Mouse (Mus musculus) small intestine, adult 2 months (tissue): Measurements from ENCODE around the gene Pdik1l. TPM values are rescaled to one million over a fixed set of nuclear protein-coding genes. Genes with fewer than 3 reads are reported as not detected.

Experiments used
- H3K27ac ChIP-seq: fragments of 200-500 bp; 2 replicates; pipeline ENCODE4 v1.5.1; 2012; ENCODE audit warnings: low read depth, low read length, control low read depth, inconsistent platforms; ENCODE audit not compliant: insufficient read depth
- H3K27me3 ChIP-seq: fragments of 200-500 bp; 2 replicates; pipeline ENCODE4 v1.6.1; 2012; ENCODE audit warnings: mild to moderate bottlenecking, moderate library complexity, low read length, inconsistent platforms; ENCODE audit not compliant: control insufficient read depth, insufficient read depth
- H3K36me3 ChIP-seq: fragments of 200-500 bp; 2 replicates; pipeline ENCODE4 v1.6.1; 2012; ENCODE audit warnings: mild to moderate bottlenecking, low read length, control low read depth, inconsistent platforms; ENCODE audit not compliant: control insufficient read depth, insufficient read depth
- H3K4me1 ChIP-seq: fragments of 200-500 bp; 2 replicates; pipeline ENCODE4 v1.6.1; 2012; ENCODE audit warnings: low read length, inconsistent platforms, mixed read lengths; ENCODE audit not compliant: control insufficient read depth, insufficient read depth, insufficient read length
- H3K4me3 ChIP-seq: fragments of 200-500 bp; 2 replicates; pipeline ENCODE4 v1.5.1; 2012; ENCODE audit warnings: low read depth, mild to moderate bottlenecking, control low read depth, inconsistent platforms, low read length, moderate library complexity
- CTCF ChIP-seq: fragments of 200-500 bp; IDR thresholded peaks from 2 replicates; pipeline ENCODE4 v1.5.1; 2012; ENCODE audit warnings: low read depth, mild to moderate bottlenecking, control low read depth, inconsistent platforms, low read length, moderate library complexity, mixed read lengths; ENCODE audit not compliant: insufficient replicate concordance, insufficient read length; ENCODE audit errors: extremely low read depth
- POLR2A ChIP-seq: fragments of 200-500 bp; IDR thresholded peaks from 2 replicates; pipeline ENCODE4 v1.6.1; 2012; ENCODE audit warnings: low read depth, mild to moderate bottlenecking, control low read depth, inconsistent platforms, low read length, moderate library complexity
- WGBS: fragments of 180-500 bp; shearing (Covaris S2); methylation state at CpG from one replicate; pipeline ENCODE4 v1.1.7; 2018; 5-methylcytosine and 5-hydroxymethylcytosine counted together
- polyA plus RNA-seq: library from polyadenylated mRNA; depleted of rRNA; stranded (reverse); fragments of >200 nt; gene quantifications from 2 replicates; pipeline ENCODE4 v1.2.3, GENCODE M21; 2012; rRNA removed

The Pdik1l gene
- polyA plus RNA-seq: 1.4 and 1.6 TPM in 2 replicates

DNA sequence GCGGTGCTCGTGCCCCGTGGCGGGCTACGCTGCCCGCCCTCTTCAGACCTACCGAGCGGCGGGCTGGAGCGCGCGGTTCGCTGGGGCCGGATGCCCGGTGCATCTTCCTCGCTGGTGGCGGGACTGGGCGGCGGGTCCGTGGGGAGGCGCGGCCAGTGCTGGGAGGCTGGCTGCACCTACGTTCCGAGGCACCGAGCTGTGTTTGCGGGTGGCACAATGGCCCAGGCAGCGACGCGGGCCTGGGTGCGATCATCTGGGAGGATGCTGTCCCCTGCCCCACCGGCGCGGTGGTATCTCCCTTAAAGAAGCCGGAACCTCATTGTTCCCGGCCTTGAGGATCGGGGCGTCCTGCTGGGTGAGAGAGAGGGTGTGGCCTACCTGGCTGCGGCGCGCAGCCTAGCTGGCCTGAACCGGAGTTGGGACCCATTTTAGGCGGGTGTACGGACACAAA is at the start of gene Pdik1l:
Pdik1l (minus strand) TSS at position 321 of the 451 bp plus-strand sequence.
- H3K4me1 ChIP-seq: peaks cover 6% of the 10 kb centered on the region; the same call in 1 of the 2 replicates
- H3K36me3 ChIP-seq: peaks cover 10% of the 10 kb centered on the region
- no peak; the same call in 1 of the 2 replicates for TF ChIP-seq POLR2A
- no peak for TF ChIP-seq CTCF
- under 1% methylated on average over 43 of the region's 43 CpGs for WGBS
- peak within 1 kb of the TSS; percentile 95 for H3K27ac ChIP-seq
- no peaks in the 10 kb centered on the region for H3K27me3 ChIP-seq
- peak within 1 kb of the TSS; percentile 91 for H3K4me3 ChIP-seq

DNA sequence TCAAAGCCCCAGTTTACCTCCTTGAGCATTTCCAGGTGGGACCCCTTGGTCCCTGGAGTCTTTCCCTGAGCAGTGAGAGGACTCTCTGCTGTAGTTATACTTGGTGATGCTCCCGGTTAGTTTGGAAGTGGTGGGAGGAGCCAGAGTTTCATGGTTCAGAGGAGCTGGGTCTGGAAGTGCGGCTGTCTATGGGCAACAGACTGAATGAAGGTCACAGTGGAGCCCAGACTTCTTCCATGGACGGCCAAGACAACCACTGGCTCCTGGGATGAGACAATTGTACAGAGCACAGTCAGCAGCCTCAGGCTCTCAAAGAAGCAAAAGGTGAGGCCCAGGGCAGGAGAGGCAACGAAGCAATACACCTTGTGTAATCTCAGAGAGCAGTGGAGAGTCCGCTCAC is 42.6 kb upstream of the Pdik1l start:
- Histone ChIP-seq H3K36me3 (0 out of 2 replicates have a peak, but pooled peaks cover 1% of the 10 kb centered on the region), H3K27ac (no peak overlapping the region), H3K4me1 (peaks cover 19% of the 10 kb centered on the region; the same call in 1 of the 2 replicates), H3K4me3 (no peak overlapping the region), H3K27me3 (no peaks in the 10 kb centered on the region)
- WGBS: 80% methylated on average over 5 of the region's 5 CpGs
- no peak for TF ChIP-seq POLR2A
- TF ChIP-seq CTCF: no peak

DNA sequence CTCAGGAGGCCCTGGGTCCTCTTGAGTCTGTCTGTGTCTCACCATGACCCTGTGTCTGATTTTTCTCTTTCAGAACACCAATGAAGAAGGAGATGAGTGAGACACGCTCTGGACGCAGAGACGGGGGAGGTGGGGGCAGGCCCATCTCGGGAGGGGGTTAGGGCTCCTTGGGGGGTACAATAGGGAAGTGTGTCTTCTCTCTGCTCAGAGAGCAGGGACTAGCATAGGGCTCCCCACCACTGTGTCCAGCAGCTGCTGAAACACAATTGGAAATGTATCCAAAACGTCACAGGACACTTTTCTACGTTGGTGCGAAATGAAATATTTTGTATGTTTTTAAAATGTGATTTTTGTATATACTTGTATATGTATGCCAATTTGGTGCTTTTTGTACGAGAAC is 41.1 kb upstream of the Pdik1l start:
- no peaks in the 10 kb centered on the region for H3K27me3 ChIP-seq
- no peaks in the 10 kb centered on the region for H3K36me3 ChIP-seq
- no peak for TF ChIP-seq CTCF
- no peak for TF ChIP-seq POLR2A
- no peak overlapping the region for H3K4me3 ChIP-seq
- H3K27ac ChIP-seq: 0 out of 2 replicates have a peak overlapping the region, but pooled peaks have one; percentile 96
- peaks cover 19% of the 10 kb centered on the region; the same call in 1 of the 2 replicates for H3K4me1 ChIP-seq
- 79% methylated on average over 8 of the region's 8 CpGs for WGBS

DNA sequence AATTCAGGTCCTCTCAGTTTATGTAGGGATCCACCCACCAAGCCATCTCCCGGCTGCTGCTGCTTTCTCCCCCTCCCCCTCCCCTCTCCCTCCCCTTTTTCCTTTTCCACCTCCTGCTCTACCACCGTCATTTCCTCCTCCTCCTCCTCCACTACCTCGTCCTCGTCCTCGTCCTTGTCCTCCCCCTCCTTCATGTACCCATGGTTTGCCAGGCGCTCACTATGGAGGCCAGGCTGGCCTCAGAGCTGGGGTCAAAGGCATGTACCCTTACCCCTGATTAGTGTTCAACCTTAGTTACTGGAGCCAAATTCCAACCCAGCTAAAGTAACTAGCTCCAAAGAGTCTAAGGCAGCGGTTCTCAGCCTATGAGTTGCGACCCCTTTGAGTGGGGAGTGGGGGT is 40.5 kb upstream of the Pdik1l start:
- Histone ChIP-seq H3K36me3 (no peaks in the 10 kb centered on the region), H3K4me3 (peak overlapping the region; percentile 20; the same call in 1 of the 2 replicates), H3K4me1 (peaks cover 19% of the 10 kb centered on the region; the same call in 1 of the 2 replicates), H3K27ac (peak overlapping the region; percentile 96), H3K27me3 (no peaks in the 10 kb centered on the region)
- TF ChIP-seq POLR2A (no peak), CTCF (no peak)
- 63% methylated on average over 8 of the region's 8 CpGs for WGBS

GRCm38 (mm10) chr4:134326859-134327530 is 39.3 kb upstream of the Pdik1l start:
- peak overlapping the region; percentile 96 for H3K27ac ChIP-seq
- TF ChIP-seq POLR2A (no peak), CTCF (no peak)
- H3K4me1 ChIP-seq: peaks cover 19% of the 10 kb centered on the region; the same call in 1 of the 2 replicates
- 30% methylated on average over 5 of the region's 5 CpGs for WGBS
- H3K4me3 ChIP-seq: peak overlapping the region; percentile 20; the same call in 1 of the 2 replicates
- no peaks in the 10 kb centered on the region for H3K27me3 ChIP-seq
- no peaks in the 10 kb centered on the region for H3K36me3 ChIP-seq

- peaks cover 19% of the 10 kb centered on the region for H3K4me1 ChIP-seq
- WGBS: 35% methylated on average over 5 of the region's 5 CpGs
- no peak overlapping the region for H3K4me3 ChIP-seq
These were observed 37.0 kb upstream of the Pdik1l start for GRCm38 (mm10) chr4:134324655-134325054.

GRCm38 (mm10) chr4:134321524-134321923 is 33.8 kb upstream of the Pdik1l start:
- Histone ChIP-seq H3K4me3 (no peak overlapping the region), H3K27ac (no peak overlapping the region), H3K36me3 (no peaks in the 10 kb centered on the region), H3K27me3 (no peaks in the 10 kb centered on the region), H3K4me1 (peaks cover 5% of the 10 kb centered on the region)
- TF ChIP-seq POLR2A (no peak), CTCF (no peak)
- WGBS: 71% methylated on average over 3 of the region's 3 CpGs

More at GRCm38 (mm10) chr4:134324655-134325054, 37.0 kb upstream of the Pdik1l start:
- TF ChIP-seq CTCF (no peak), POLR2A (no peak)
- H3K36me3 ChIP-seq: no peaks in the 10 kb centered on the region
- no peaks in the 10 kb centered on the region for H3K27me3 ChIP-seq
- H3K27ac ChIP-seq: no peak overlapping the region
